Mouse (Mus musculus) E14TG2a.4 (cell line): ENCODE data around the gene Arl6ip5.

Experiments
- CTCF ChIP-seq: conservative IDR thresholded peaks from 2 replicates; pipeline ENCODE4 v1.5.1; 2014; ENCODE audit warnings: low read length
- NANOG ChIP-seq: IDR thresholded peaks from 2 replicates; pipeline ENCODE4 v1.6.1; 2014; ENCODE audit warnings: borderline replicate concordance, low read length, mixed read lengths
- POU5F1 ChIP-seq: IDR thresholded peaks from 2 replicates; pipeline ENCODE4 v1.6.1; 2014; ENCODE audit warnings: low read length, borderline replicate concordance

GRCm38 (mm10) chr6:97245200-97245599, 34.7 kb downstream of the Arl6ip5 start:
- TF ChIP-seq CTCF (no peak), NANOG (no peak), POU5F1 (no peak)
